Mouse (Mus musculus) spleen, postnatal 10 days (tissue): ENCODE data around the gene Scamp1.
A peak's percentile ranks its signal among the peaks of the same experiment; 100 is the strongest.

Source experiments
- DNase-seq, 2 experiments: peaks; one replicate each; pipeline ENCODE4 v3.0.0; 2021 to 2022; ENCODE audit warnings: low spot score in 2 of 2

Scamp1 gene

GRCm38 (mm10) chr13:94177148-94177547 is 108.5 kb downstream of the Scamp1 start:
- DNase-seq = peak; percentile 22 to 68

GRCm38 (mm10) chr13:94175379-94176050 is 110.1 kb downstream of the Scamp1 start:
- DNase-seq = peak; percentile 20 to 32

GRCm38 (mm10) chr13:94174577-94175279 is 110.9 kb downstream of the Scamp1 start:
- DNase-seq = peak in 1 of 2 experiments; percentile 20

- peak; percentile 45 to 57 for DNase-seq
Observed at GRCm38 (mm10) chr13:94173633-94174576, 111.8 kb downstream of the Scamp1 start.

- no peak for DNase-seq
Observed at GRCm38 (mm10) chr13:94172533-94173310, 112.9 kb downstream of the Scamp1 start.

- no peak for DNase-seq
Observed at GRCm38 (mm10) chr13:94171612-94172011, 114.0 kb downstream of the Scamp1 start.

- DNase-seq = no peak
Observed at GRCm38 (mm10) chr13:94169325-94169916, 116.2 kb downstream of the Scamp1 start.

- no peak for DNase-seq
Observed at GRCm38 (mm10) chr13:94168319-94168718, 117.3 kb downstream of the Scamp1 start.

- no peak for DNase-seq
Observed at GRCm38 (mm10) chr13:94164501-94164900, 121.2 kb downstream of the Scamp1 start.

GRCm38 (mm10) chr13:94159478-94160220 is 126.0 kb downstream of the Scamp1 start:
- DNase-seq = no peak

- no peak for DNase-seq
Observed at GRCm38 (mm10) chr13:94158864-94159477, 126.7 kb downstream of the Scamp1 start.

- no peak for DNase-seq
Observed at GRCm38 (mm10) chr13:94155657-94156429, 129.8 kb downstream of the Scamp1 start.

GRCm38 (mm10) chr13:94154512-94155296 is 131.0 kb downstream of the Scamp1 start:
- no peak for DNase-seq

GRCm38 (mm10) chr13:94153658-94154057 is 132.0 kb downstream of the Scamp1 start:
- DNase-seq = no peak

- no peak for DNase-seq
Observed at GRCm38 (mm10) chr13:94152836-94153235, 132.8 kb downstream of the Scamp1 start.
